Mouse (Mus musculus) urinary bladder, postnatal 10 days (tissue): Measurements from ENCODE around the gene Pcbp2.

Experiments used
- DNase-seq: peaks from one replicate; pipeline ENCODE4 v3.0.0; 2022; ENCODE audit warnings: low spot score

The Pcbp2 gene

GRCm38 (mm10) chr15:102507561-102507960, 37.2 kb downstream of the Pcbp2 start:
- DNase-seq: no peak

GRCm38 (mm10) chr15:102508336-102508735, 38.0 kb downstream of the Pcbp2 start:
- no peak for DNase-seq

- DNase-seq: no peak
These were observed 39.8 kb downstream of the Pcbp2 start for GRCm38 (mm10) chr15:102510110-102510509.

- peak; percentile 48 for DNase-seq
These were observed 40.4 kb downstream of the Pcbp2 start for GRCm38 (mm10) chr15:102510590-102511284.

- no peak for DNase-seq
These were observed 41.0 kb downstream of the Pcbp2 start for GRCm38 (mm10) chr15:102511285-102511833.

- DNase-seq: no peak
These were observed 41.7 kb downstream of the Pcbp2 start for GRCm38 (mm10) chr15:102512010-102512409.

GRCm38 (mm10) chr15:102512471-102512870, 42.1 kb downstream of the Pcbp2 start:
- DNase-seq: no peak

- no peak for DNase-seq
These were observed 42.7 kb downstream of the Pcbp2 start for GRCm38 (mm10) chr15:102513004-102513403.

GRCm38 (mm10) chr15:102515261-102515660, 44.9 kb downstream of the Pcbp2 start:
- DNase-seq: no peak

- DNase-seq: no peak
These were observed 45.5 kb downstream of the Pcbp2 start for GRCm38 (mm10) chr15:102515791-102516190.

GRCm38 (mm10) chr15:102516293-102516692, 46.0 kb downstream of the Pcbp2 start:
- DNase-seq: no peak

GRCm38 (mm10) chr15:102516728-102517404, 46.5 kb downstream of the Pcbp2 start, which contains the start of gene Map3k12:
TSS of gene Map3k12 (minus strand) at chr15:102517064.
- no peak for DNase-seq

GRCm38 (mm10) chr15:102517631-102517975, 47.3 kb downstream of the Pcbp2 start:
- no peak for DNase-seq

- peak; percentile 99 for DNase-seq
These were observed 47.9 kb downstream of the Pcbp2 start, which contains the start of gene Tarbp2 for GRCm38 (mm10) chr15:102517976-102518858. TSS of gene Tarbp2 (plus strand) at chr15:102518192.

- no peak for DNase-seq
These were observed 48.5 kb downstream of the Pcbp2 start for GRCm38 (mm10) chr15:102518859-102519201.

GRCm38 (mm10) chr15:102519211-102520141, 49.1 kb downstream of the Pcbp2 start:
- DNase-seq: no peak

- DNase-seq: no peak
These were observed 50.1 kb downstream of the Pcbp2 start for GRCm38 (mm10) chr15:102520416-102520815.

- no peak for DNase-seq
These were observed 51.1 kb downstream of the Pcbp2 start for GRCm38 (mm10) chr15:102521480-102521879.

- DNase-seq: no peak
These were observed 54.6 kb downstream of the Pcbp2 start, which contains the start of gene Npff for GRCm38 (mm10) chr15:102524892-102525485. TSS of gene Npff (minus strand) at chr15:102524942.

- DNase-seq: no peak
These were observed 56.0 kb downstream of the Pcbp2 start for GRCm38 (mm10) chr15:102526111-102527002.
